Mouse (Mus musculus) cortical plate, adult 2 months (tissue): Measurements from ENCODE around the gene Ch25h. TPM values are rescaled to one million over a fixed set of nuclear protein-coding genes. Genes with fewer than 3 reads are reported as not detected.
A peak's percentile ranks its signal among the peaks of the same experiment; 100 is the strongest.

Experiments used
- H3K27ac ChIP-seq: fragments of 200-500 bp; 2 replicates; pipeline ENCODE4 v1.5.1; 2012; ENCODE audit warnings: low read length, control low read depth, inconsistent platforms; ENCODE audit not compliant: insufficient read depth
- H3K4me1 ChIP-seq: fragments of 200-500 bp; 2 replicates; pipeline ENCODE4 v1.6.1; 2011; ENCODE audit warnings: low read length; ENCODE audit not compliant: control insufficient read depth, insufficient read depth
- H3K4me3 ChIP-seq: fragments of 200-500 bp; 2 replicates; pipeline ENCODE4 v1.5.1; 2011; ENCODE audit warnings: mild to moderate bottlenecking, low read length, control low read depth; ENCODE audit not compliant: insufficient read depth
- CTCF ChIP-seq: fragments of 200-500 bp; IDR thresholded peaks from 2 replicates; pipeline ENCODE4 v1.5.1; 2011; ENCODE audit warnings: mild to moderate bottlenecking, control low read depth, low read length; ENCODE audit not compliant: insufficient read depth; ENCODE audit errors: extremely low read depth
- POLR2A ChIP-seq: fragments of 200-500 bp; IDR thresholded peaks from 2 replicates; pipeline ENCODE4 v1.6.1; 2011; ENCODE audit warnings: mild to moderate bottlenecking, low read length, control low read depth; ENCODE audit not compliant: insufficient read depth; ENCODE audit errors: extremely low read depth
- polyA plus RNA-seq: library from polyadenylated mRNA; depleted of rRNA; stranded (reverse); fragments of >200 nt; gene quantifications from 2 replicates; pipeline ENCODE4 v1.2.3, GENCODE M21; 2012

Gene Ch25h
- polyA plus RNA-seq, 1 experiment: 2.4 TPM

DNA sequence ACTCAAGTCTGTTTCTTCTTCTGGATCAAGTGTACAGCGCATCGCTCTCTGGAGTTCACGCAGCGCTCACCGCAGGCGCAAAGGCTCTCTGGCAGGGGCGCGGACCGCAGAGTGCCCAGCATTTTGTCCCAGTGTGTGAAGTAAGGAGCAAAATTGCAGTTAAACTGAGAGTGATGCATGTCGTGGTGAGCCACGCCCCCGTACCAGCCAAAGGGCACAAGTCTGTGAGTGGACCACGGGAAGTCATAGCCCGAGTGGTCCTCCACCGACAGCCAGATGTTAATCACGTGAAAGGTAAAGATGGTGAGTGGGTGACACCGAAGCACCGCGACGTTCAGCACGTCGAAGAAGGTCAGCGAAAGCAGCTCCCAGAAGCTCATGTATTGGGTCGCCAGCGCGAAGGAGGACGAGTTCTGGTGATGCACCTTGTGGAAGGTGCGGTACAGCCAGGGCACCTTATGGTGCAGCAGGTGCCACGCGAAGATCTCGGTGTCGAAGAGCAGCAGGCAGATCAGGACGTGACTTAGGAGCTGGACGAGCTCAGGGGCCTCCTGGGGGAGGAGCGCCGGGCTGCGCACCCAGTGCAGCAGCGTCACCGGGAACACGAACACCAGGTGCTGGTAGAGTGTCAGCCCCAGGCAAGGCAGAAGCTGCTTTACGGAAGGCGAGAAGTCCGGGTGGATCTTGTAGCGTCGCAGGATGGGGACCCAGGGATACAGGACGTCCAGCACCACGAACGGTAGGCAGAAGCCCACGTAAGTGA, 555 bp downstream of the Ch25h start:
- TF ChIP-seq POLR2A (no peak), CTCF (no peak)
- Histone ChIP-seq H3K4me3 (peak overlapping the region; percentile 52), H3K4me1 (no peaks in the 10 kb centered on the region), H3K27ac (no peak overlapping the region)

DNA sequence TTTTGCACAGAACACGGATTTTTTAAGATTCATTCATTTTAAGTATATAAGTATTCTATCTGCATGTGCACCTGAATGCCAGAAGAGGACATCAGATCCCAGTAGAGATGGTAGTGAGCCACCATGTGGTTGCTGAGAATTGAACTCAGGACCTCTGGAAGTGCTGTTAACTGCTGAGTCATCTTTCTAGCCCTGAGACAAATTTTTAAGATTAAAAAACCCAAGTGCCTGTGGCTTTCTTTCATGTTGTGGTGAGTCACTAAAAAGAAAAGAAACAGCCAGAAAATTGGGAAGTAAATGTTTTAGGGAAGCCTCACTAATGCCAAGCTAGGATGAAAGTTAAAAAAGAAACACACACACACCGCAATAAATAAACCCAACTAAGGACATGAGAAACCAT, 3.3 kb downstream of the Ch25h start:
- TF ChIP-seq POLR2A (no peak), CTCF (no peak)

DNA sequence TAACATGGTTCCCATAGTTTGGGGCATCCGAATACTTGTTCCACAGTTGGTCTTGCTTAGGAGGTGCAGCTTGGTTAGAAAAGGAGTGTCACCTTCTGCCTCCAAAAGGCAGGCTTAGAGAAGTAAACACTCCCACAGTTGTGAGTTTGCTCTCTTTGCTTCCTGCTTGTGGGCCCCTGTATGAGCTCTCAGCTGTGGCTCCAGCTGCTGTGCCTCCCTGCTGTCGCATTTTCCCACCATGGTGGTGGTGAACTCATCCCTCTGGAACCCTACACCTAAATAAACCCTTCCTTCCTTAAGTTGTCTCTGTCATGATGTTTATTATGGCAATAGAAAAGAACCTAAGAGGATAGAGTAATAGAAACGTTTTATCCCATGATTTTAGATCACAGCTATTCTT, 6.2 kb downstream of the Ch25h start:
- Histone ChIP-seq H3K27ac (no peak overlapping the region), H3K4me3 (no peak overlapping the region), H3K4me1 (no peaks in the 10 kb centered on the region)
- TF ChIP-seq CTCF (no peak), POLR2A (no peak)

More for the DNA sequence above, 3.3 kb downstream of the Ch25h start:
- H3K4me1 ChIP-seq: no peaks in the 10 kb centered on the region
- H3K27ac ChIP-seq: no peak overlapping the region
- H3K4me3 ChIP-seq: no peak overlapping the region

DNA sequence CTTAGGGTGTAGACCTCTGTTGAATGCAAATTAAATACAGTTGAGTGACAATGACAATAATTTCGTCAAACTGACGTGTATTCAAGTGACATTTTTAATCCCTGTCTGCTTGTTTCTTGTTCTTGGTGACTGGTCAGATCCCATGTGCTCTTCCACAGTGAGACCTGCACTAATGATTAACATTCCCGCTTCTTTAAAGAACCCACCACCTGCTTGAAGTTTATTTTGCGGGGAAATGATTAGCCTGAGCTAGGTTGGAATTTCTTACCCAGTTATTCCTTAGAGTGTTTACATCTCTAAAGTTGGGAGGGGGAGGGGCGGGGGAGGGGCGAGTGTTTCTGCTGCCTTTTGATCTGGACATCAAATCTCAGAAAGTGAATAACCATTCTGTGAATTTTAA, 6.7 kb downstream of the Ch25h start:
- Histone ChIP-seq H3K4me3 (no peak overlapping the region), H3K4me1 (no peaks in the 10 kb centered on the region), H3K27ac (no peak overlapping the region)
- TF ChIP-seq POLR2A (no peak), CTCF (no peak)

DNA sequence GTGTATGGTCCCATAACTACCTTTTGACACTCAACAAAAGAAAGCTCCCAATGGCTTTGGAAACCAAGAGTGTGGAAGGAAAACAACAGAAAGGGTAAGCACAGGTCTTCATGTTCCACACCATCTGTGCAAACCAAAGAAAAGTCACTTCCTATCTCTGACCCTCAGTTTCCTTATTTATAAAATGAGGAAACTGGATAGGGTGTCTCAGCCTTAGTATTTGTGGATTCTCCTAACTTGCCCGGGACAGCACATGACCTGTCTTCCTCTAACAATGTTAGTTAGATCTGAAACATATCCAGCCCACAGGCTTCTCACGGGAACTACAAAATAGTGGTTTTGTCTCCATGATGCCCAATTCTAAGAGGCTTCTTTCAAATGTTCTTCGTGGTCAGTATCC, 10.5 kb downstream of the Ch25h start:
- Histone ChIP-seq H3K4me1 (no peaks in the 10 kb centered on the region), H3K27ac (no peak overlapping the region), H3K4me3 (no peak overlapping the region)
- TF ChIP-seq POLR2A (no peak), CTCF (no peak)

DNA sequence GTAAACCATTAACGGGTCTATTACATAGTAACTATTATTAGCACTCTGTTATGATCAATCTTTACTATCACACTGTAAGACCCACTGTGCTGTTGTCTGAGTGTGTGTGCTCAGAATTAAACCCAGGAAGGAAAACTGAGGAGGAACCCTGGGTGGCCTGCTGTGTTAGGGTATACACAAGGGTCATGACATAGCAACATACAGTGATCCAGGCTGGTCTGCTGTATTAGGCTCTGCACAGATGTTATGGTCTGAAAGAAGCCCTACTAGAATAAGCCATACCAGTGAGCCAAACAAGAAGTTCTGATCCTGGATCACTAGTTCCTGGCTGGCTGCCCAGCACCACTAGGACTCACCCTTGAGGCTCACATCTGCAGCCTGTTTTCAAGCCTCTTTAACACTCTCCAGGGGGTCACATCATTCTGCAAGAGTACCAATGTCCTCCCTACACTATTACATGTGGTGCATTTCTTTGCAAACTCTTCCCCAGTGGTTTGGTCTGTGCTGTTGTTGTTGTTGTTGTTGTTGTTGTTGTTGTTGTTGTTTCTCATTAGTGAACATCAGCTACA, 13.4 kb downstream of the Ch25h start:
- no peaks in the 10 kb centered on the region for H3K4me1 ChIP-seq
- H3K27ac ChIP-seq: no peak overlapping the region
- TF ChIP-seq POLR2A: no peak
- no peak for TF ChIP-seq CTCF
- no peak overlapping the region for H3K4me3 ChIP-seq

DNA sequence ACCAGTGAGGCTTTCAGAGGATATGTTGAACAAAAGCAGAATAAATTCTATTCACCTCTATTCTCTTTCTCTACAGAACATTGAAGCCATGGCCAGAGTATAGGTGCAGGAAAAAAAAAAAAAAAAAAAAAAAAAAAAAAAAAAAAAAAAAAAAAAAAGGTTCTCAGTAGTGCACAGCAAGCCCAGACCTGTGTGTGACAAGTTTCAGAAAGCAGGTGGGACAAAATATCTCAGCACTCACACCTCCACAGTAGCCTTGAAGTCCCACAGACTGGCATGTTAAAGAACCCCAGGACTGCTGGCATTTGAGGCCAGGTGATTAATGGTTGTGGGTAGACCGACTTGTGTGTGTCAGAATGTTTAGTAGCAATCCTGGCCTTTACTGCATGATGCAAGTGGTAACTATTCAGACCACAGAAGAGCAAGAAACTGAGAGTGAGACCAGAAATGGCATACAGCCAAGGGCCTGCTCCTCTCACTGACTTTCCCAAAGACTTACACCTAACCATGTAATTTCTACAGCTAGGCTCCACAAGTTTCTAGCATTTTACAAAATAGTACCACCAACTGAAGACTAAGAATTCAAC, 24.1 kb downstream of the Ch25h start:
- TF ChIP-seq POLR2A: no peak
- TF ChIP-seq CTCF: no peak
- H3K4me1 ChIP-seq: no peaks in the 10 kb centered on the region
- no peak overlapping the region for H3K27ac ChIP-seq
- H3K4me3 ChIP-seq: no peak overlapping the region

DNA sequence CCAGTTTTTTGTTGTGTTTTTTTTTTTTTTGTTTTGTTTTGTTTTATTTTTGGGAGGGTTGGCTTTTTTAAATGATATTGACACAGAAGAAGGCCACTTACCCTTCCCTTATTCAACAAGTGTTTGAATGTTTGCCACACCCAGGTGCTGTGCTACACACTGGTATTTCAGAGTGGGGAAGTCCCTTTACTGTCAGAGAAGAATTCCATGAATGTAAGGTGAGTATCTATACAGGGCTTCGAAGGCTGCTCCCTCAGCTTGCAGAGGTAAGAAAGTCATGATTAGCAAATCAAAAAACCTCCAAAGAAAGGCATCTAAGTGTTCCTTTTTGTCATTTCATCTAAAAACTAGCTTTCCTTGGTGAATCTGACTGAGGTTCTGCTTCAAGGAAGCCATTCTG, 26.1 kb downstream of the Ch25h start:
- no peaks in the 10 kb centered on the region for H3K4me1 ChIP-seq
- H3K4me3 ChIP-seq: no peak overlapping the region
- no peak for TF ChIP-seq POLR2A
- no peak for TF ChIP-seq CTCF
- no peak overlapping the region for H3K27ac ChIP-seq

DNA sequence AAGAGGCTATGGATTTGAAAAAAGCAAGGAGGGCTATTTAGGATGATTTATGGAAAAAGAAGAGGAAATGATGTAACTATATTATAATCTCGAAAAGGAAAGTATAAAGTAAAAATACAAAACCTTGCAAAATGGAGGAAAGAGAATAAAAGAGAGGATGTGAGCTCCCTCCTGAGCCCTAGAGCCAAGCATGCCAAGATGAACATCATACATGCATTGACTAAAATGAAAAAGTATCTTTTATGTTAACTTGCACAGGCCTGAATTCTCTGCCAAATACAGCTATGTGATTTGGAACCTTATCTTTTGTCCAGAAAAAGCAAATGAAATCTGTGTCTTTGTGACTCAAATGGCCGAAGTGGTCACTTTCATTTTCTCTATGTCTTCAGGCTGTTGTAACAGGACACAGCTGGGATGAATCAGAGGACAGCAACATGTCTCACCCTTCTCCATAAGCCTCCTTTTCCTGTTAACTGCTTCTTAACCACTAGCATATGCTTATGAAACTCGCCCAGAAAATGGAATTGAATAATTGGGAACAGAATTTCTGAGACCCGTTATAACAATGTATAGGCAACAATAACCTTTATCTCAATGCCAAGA, 29.5 kb downstream of the Ch25h start:
- TF ChIP-seq POLR2A: no peak
- Histone ChIP-seq H3K4me3 (no peak overlapping the region), H3K4me1 (no peaks in the 10 kb centered on the region), H3K27ac (no peak overlapping the region)
